22 mouse cellular contexts compared by ENCODE assay signal in the genomic region with DNA sequence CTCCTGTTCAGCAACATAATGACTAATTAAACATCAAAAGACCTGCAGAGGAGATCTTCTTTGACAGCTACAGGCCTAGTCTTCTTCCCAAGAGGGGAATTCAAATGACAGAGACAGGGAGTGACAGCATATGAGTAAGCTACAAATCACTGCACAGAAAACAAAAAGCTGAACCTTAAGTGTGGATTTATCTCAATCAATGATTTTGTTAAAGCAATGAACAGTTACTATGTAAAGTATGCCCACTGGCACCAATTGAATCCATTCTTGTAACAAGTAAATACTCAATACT.
DNase-seq lines count a peak whose midpoint lies in the region; ATAC-seq and TF ChIP-seq lines count a peak whose summit lies in the region.
"Had no signal": no experiment of that assay in that cellular context is flagged by ENCODE, and none has a peak within 500 bp of the region (broad histone marks: within the 10 kb centered on the region; RNA-seq: fewer than 3 reads in every experiment).

No protein-coding gene starts in this region.

- no peaks in the 10 kb centered on the region for H3K27me3 ChIP-seq in forebrain, embryonic 10.5 days (ENCODE audit: poor library complexity, severe bottlenecking)
- no peaks in the 10 kb centered on the region for H3K27me3 ChIP-seq in forebrain, postnatal 0 days (ENCODE audit: insufficient read depth, low read length)
- no peaks in the 10 kb centered on the region for H3K27me3 ChIP-seq in lung, embryonic 14.5 days (ENCODE audit: insufficient read depth, low read length)
- no peaks in the 10 kb centered on the region for H3K27me3 ChIP-seq in forebrain, embryonic 16.5 days (replicated peaks; ENCODE audit: control insufficient read depth, insufficient read depth, low read length)
- no peaks in the 10 kb centered on the region for H3K27me3 ChIP-seq in midbrain, embryonic 14.5 days (ENCODE audit: control insufficient read depth, insufficient read depth, low read length)
- H3K27me3 ChIP-seq: embryonic facial prominence, embryonic 13.5 days; Patski had no signal

- peaks cover 24% of the 10 kb centered on the region for H3K4me1 ChIP-seq in forebrain, embryonic 10.5 days
- no peaks in the 10 kb centered on the region for H3K4me1 ChIP-seq in forebrain, postnatal 0 days (ENCODE audit: insufficient read depth)
- 0 out of 2 replicates have a peak, but pooled peaks cover 3% of the 10 kb centered on the region for H3K4me1 ChIP-seq in lung, embryonic 14.5 days (ENCODE audit: insufficient read depth)
- peaks cover 13% of the 10 kb centered on the region for H3K4me1 ChIP-seq in forebrain, embryonic 16.5 days (replicated peaks; ENCODE audit: control insufficient read depth, insufficient read depth, low read length)
- peaks cover 22% of the 10 kb centered on the region for H3K4me1 ChIP-seq in midbrain, embryonic 14.5 days (ENCODE audit: control insufficient read depth, insufficient read depth, low read length)
- H3K4me1 ChIP-seq: heart, embryonic 10.5 days had no signal

- DNase-seq in forebrain, embryonic 10.5 days (ENCODE audit: extremely low spot score, low spot score): no peak
- DNase-seq in forebrain, postnatal 0 days: no peak
- no peak for DNase-seq in lung, embryonic 14.5 days
- no peak for DNase-seq in lung, postnatal 14 days
- no peak for DNase-seq in midbrain, embryonic 14.5 days
- no peak for DNase-seq in adrenal gland, postnatal 14 days
- DNase-seq: adrenal gland, adult 8-10 months; cerebellum, postnatal 10 days; gastrocnemius, postnatal 36 days; heart, postnatal 10 days; kidney, adult 2 months; kidney, postnatal 14 days; lung, adult 18-20 months; retina, postnatal 1 day had no signal

- no peak for TF ChIP-seq CTCF in forebrain, postnatal 0 days (IDR thresholded peaks at IDR 0.05; ENCODE audit: low read depth)
- no peak for TF ChIP-seq CTCF in lung, embryonic 14.5 days (IDR thresholded peaks at IDR 0.05; ENCODE audit: low read depth)

- H3K9me3 ChIP-seq in forebrain, embryonic 10.5 days: no peaks in the 10 kb centered on the region
- no peaks in the 10 kb centered on the region for H3K9me3 ChIP-seq in forebrain, postnatal 0 days (ENCODE audit: low read length)
- H3K9me3 ChIP-seq in lung, embryonic 14.5 days (ENCODE audit: low read depth, low read length): no peaks in the 10 kb centered on the region
- H3K9me3 ChIP-seq in forebrain, embryonic 16.5 days (ENCODE audit: control insufficient read depth, low read length): no peaks in the 10 kb centered on the region
- no peaks in the 10 kb centered on the region for H3K9me3 ChIP-seq in midbrain, embryonic 14.5 days (ENCODE audit: control insufficient read depth, low read length)
- H3K9me3 ChIP-seq: embryonic facial prominence, embryonic 13.5 days; heart, embryonic 10.5 days had no signal

- H3K27ac ChIP-seq in forebrain, embryonic 10.5 days: 0 out of 2 replicates have a peak overlapping the region, but pooled peaks have one; percentile 40
- no peak overlapping the region for H3K27ac ChIP-seq in forebrain, postnatal 0 days (ENCODE audit: low read depth, low read length)
- H3K27ac ChIP-seq in lung, embryonic 14.5 days (ENCODE audit: low read depth): peak overlapping the region; percentile 59; the same call in 1 of the 2 replicates
- peak overlapping the region; percentile 7; the same call in 1 of the 2 replicates for H3K27ac ChIP-seq in forebrain, embryonic 16.5 days (ENCODE audit: low read length)
- H3K27ac ChIP-seq in midbrain, embryonic 14.5 days (replicated peaks; ENCODE audit: low read depth, low read length): 0 out of 2 replicates have a peak overlapping the region, but pooled peaks have one; percentile 15
- H3K27ac ChIP-seq: heart, embryonic 10.5 days; macrophage had no signal

- H3K9ac ChIP-seq in forebrain, postnatal 0 days: no peak overlapping the region
- H3K9ac ChIP-seq in lung, embryonic 14.5 days: no peak overlapping the region
- H3K9ac ChIP-seq in forebrain, embryonic 16.5 days (replicated peaks; ENCODE audit: low read depth, low read length): no peak overlapping the region
- H3K9ac ChIP-seq in midbrain, embryonic 14.5 days (replicated peaks; ENCODE audit: low read length): no peak overlapping the region
- H3K9ac ChIP-seq: embryonic facial prominence, embryonic 13.5 days had no signal

- peaks cover 30% of the 10 kb centered on the region for H3K36me3 ChIP-seq in forebrain, embryonic 10.5 days (replicated peaks)
- no peaks in the 10 kb centered on the region for H3K36me3 ChIP-seq in forebrain, postnatal 0 days (ENCODE audit: insufficient read depth)
- peaks cover 7% of the 10 kb centered on the region; the same call in 1 of the 2 replicates for H3K36me3 ChIP-seq in lung, embryonic 14.5 days (ENCODE audit: insufficient read depth)
- H3K36me3 ChIP-seq in forebrain, embryonic 16.5 days (ENCODE audit: control insufficient read depth, insufficient read depth): no peaks in the 10 kb centered on the region
- no peaks in the 10 kb centered on the region for H3K36me3 ChIP-seq in midbrain, embryonic 14.5 days (ENCODE audit: control insufficient read depth, insufficient read depth, low read length)

- ATAC-seq in forebrain, postnatal 0 days: no peak
- ATAC-seq in lung, embryonic 14.5 days (ENCODE audit: insufficient read depth): no peak
- ATAC-seq in forebrain, embryonic 16.5 days: no peak
- ATAC-seq in midbrain, embryonic 14.5 days (ENCODE audit: low FRiP score, low TSS enrichment): peak; percentile 60; the same call in 1 of the 2 replicates
- ATAC-seq in frontal cortex, adult (ENCODE audit: low TSS enrichment): no peak
- ATAC-seq: inflammation-experienced regulatory T-cells, adult 6 months; Patski had no signal

- no peak overlapping the region for H3K4me2 ChIP-seq in forebrain, postnatal 0 days (ENCODE audit: low read depth)
- no peak overlapping the region for H3K4me2 ChIP-seq in lung, embryonic 14.5 days
- no peak overlapping the region for H3K4me2 ChIP-seq in forebrain, embryonic 16.5 days (ENCODE audit: low read length)
- no peak overlapping the region for H3K4me2 ChIP-seq in midbrain, embryonic 14.5 days (ENCODE audit: low read length)
- H3K4me2 ChIP-seq: embryonic facial prominence, embryonic 13.5 days; liver, embryonic 11.5 days had no signal

- no peak overlapping the region for H3K4me3 ChIP-seq in forebrain, embryonic 10.5 days
- no peak overlapping the region for H3K4me3 ChIP-seq in forebrain, postnatal 0 days (ENCODE audit: low read depth, low read length)
- no peak overlapping the region for H3K4me3 ChIP-seq in lung, embryonic 14.5 days (ENCODE audit: low read depth, low read length)
- no peak overlapping the region for H3K4me3 ChIP-seq in forebrain, embryonic 16.5 days (replicated peaks; ENCODE audit: low read length)
- H3K4me3 ChIP-seq in midbrain, embryonic 14.5 days (replicated peaks; ENCODE audit: low read depth, low read length): no peak overlapping the region
- H3K4me3 ChIP-seq: embryonic facial prominence, embryonic 13.5 days; heart, embryonic 10.5 days had no signal
